Mouse (Mus musculus) C2C12 (cell line): ENCODE data around the gene Rbm28.

Source experiments
- CEBPB ChIP-seq: IDR thresholded peaks from one replicate; pipeline ENCODE4 v1.6.1; 2011; ENCODE audit warnings: low read depth, mild to moderate bottlenecking, control low read depth, moderate library complexity
- CTCF ChIP-seq: IDR thresholded peaks from one replicate; pipeline ENCODE4 v1.5.1; 2011; ENCODE audit not compliant: control insufficient read depth, insufficient read depth, insufficient read length
- MAX ChIP-seq: IDR thresholded peaks from one replicate; pipeline ENCODE4 v1.6.1; 2011; ENCODE audit warnings: mild to moderate bottlenecking, control low read depth
- MYOD1 ChIP-seq: IDR thresholded peaks from one replicate; pipeline ENCODE4 v1.6.1; 2011; ENCODE audit warnings: low read depth; ENCODE audit not compliant: control insufficient read depth, insufficient read length
- USF1 ChIP-seq: IDR thresholded peaks from one replicate; pipeline ENCODE4 v1.6.1; 2011; ENCODE audit warnings: low read depth, mild to moderate bottlenecking, control low read depth, moderate library complexity

DNA sequence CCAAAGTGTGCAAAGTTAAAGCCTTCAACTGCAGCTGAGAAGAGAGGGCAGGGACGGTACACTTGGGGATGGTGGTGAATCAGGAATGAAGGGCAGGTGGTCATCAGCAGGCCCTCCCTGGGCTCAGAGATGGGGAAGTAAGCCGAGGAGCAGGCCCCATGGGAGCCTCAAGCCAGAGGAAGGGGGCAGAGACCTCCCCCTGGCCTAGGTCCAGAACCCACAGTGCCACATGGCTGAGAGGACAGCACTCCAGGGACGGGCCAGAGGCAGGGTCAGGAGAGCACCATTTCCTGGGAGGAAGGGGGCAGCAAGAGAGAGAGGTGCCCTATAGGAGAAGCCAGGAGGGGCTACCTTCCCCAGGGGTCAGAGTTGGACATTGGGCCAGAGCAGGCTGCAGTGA lies 35.7 kb upstream of the Rbm28 start:
- TF ChIP-seq USF1 (no peak), MYOD1 (no peak), MAX (no peak), CTCF (no peak), CEBPB (no peak)
